Mouse (Mus musculus): ENCODE measurements at regions not wholly inside any gene's neighbourhood (a gene's known extent, or its start where the extent isn't known, plus 50 kb on each side); places are given as distances from the start of the nearest gene placed in this dataset.

- ATAC-seq (replicated peaks; ENCODE audit: low FRiP score) = no peak
- 82% methylated on average over 2 of the region's 2 CpGs for WGBS
Observed at GRCm38 (mm10) chr5:133643326-133643725, 456.2 kb upstream of the Castor2 start.

GRCm38 (mm10) chr5:133634481-133634880, 465.0 kb upstream of the Castor2 start:
- no peak overlapping the region for H3K9ac ChIP-seq (ENCODE audit: low read length)
- no peaks in the 10 kb centered on the region for H3K36me3 ChIP-seq (ENCODE audit: control insufficient read depth, insufficient read depth, low read length)
- H3K9me3 ChIP-seq (ENCODE audit: control insufficient read depth, low read length) = no peaks in the 10 kb centered on the region
- no peak overlapping the region for H3K27ac ChIP-seq (ENCODE audit: low read depth, low read length)
- H3K4me2 ChIP-seq (ENCODE audit: low read depth, low read length, severe bottlenecking) = no peak overlapping the region
- H3K4me3 ChIP-seq (ENCODE audit: low read depth, low read length) = no peak overlapping the region
- no peaks in the 10 kb centered on the region for H3K27me3 ChIP-seq (ENCODE audit: control insufficient read depth, insufficient read depth, low read length)
- whole genome bisulfite sequencing = 59% methylated on average over 5 of the region's 5 CpGs
- DNase-seq (ENCODE audit: low spot score) = no peak
- no peak for ATAC-seq (replicated peaks; ENCODE audit: low FRiP score)
- H3K4me1 ChIP-seq (replicated peaks; ENCODE audit: control insufficient read depth, insufficient read depth, low read length) = no peaks in the 10 kb centered on the region

More at GRCm38 (mm10) chr5:133643326-133643725, 456.2 kb upstream of the Castor2 start:
- Histone ChIP-seq H3K36me3 (ENCODE audit: control insufficient read depth, insufficient read depth, low read length) (no peaks in the 10 kb centered on the region), H3K27me3 (ENCODE audit: control insufficient read depth, insufficient read depth, low read length) (no peaks in the 10 kb centered on the region), H3K4me3 (ENCODE audit: low read depth, low read length) (no peak overlapping the region), H3K4me2 (ENCODE audit: low read depth, low read length, severe bottlenecking) (no peak overlapping the region), H3K4me1 (replicated peaks; ENCODE audit: control insufficient read depth, insufficient read depth, low read length) (no peaks in the 10 kb centered on the region), H3K9ac (ENCODE audit: low read length) (no peak overlapping the region), H3K27ac (ENCODE audit: low read depth, low read length) (no peak overlapping the region), H3K9me3 (ENCODE audit: control insufficient read depth, low read length) (no peaks in the 10 kb centered on the region; the same call in 1 of the 2 replicates)
- DNase-seq (ENCODE audit: low spot score) = no peak

- Histone ChIP-seq H3K9ac (ENCODE audit: low read length) (no peak overlapping the region), H3K36me3 (ENCODE audit: control insufficient read depth, insufficient read depth, low read length) (no peaks in the 10 kb centered on the region), H3K4me2 (ENCODE audit: low read depth, low read length, severe bottlenecking) (no peak overlapping the region), H3K27me3 (ENCODE audit: control insufficient read depth, insufficient read depth, low read length) (no peaks in the 10 kb centered on the region), H3K9me3 (ENCODE audit: control insufficient read depth, low read length) (no peaks in the 10 kb centered on the region), H3K4me1 (replicated peaks; ENCODE audit: control insufficient read depth, insufficient read depth, low read length) (no peaks in the 10 kb centered on the region), H3K4me3 (ENCODE audit: low read depth, low read length) (no peak overlapping the region), H3K27ac (ENCODE audit: low read depth, low read length) (no peak overlapping the region)
- ATAC-seq (replicated peaks; ENCODE audit: low FRiP score) (no peak; the same call in 1 of the 2 replicates), DNase-seq (ENCODE audit: low spot score) (no peak)
Observed at GRCm38 (mm10) chr5:133631812-133632211, 467.7 kb upstream of the Castor2 start.

- H3K4me2 ChIP-seq (ENCODE audit: low read depth, low read length, severe bottlenecking) = no peak overlapping the region
- DNase-seq (ENCODE audit: low spot score) (no peak), ATAC-seq (replicated peaks; ENCODE audit: low FRiP score) (no peak)
- no peaks in the 10 kb centered on the region for H3K36me3 ChIP-seq (ENCODE audit: control insufficient read depth, insufficient read depth, low read length)
- H3K9ac ChIP-seq (ENCODE audit: low read length) = no peak overlapping the region
- no peaks in the 10 kb centered on the region for H3K9me3 ChIP-seq (ENCODE audit: control insufficient read depth, low read length)
- H3K4me3 ChIP-seq (ENCODE audit: low read depth, low read length) = no peak overlapping the region
- H3K4me1 ChIP-seq (replicated peaks; ENCODE audit: control insufficient read depth, insufficient read depth, low read length) = no peaks in the 10 kb centered on the region
- H3K27me3 ChIP-seq (ENCODE audit: control insufficient read depth, insufficient read depth, low read length) = no peaks in the 10 kb centered on the region
- 91% methylated on average over 8 of the region's 8 CpGs for WGBS
- H3K27ac ChIP-seq (ENCODE audit: low read depth, low read length) = no peak overlapping the region
Observed at GRCm38 (mm10) chr5:133619347-133619746, 480.2 kb upstream of the Castor2 start.

GRCm38 (mm10) chr5:133601241-133601739, 498.2 kb upstream of the Castor2 start:
- no peaks in the 10 kb centered on the region for H3K9me3 ChIP-seq (ENCODE audit: control insufficient read depth, low read length)
- no peaks in the 10 kb centered on the region for H3K36me3 ChIP-seq (ENCODE audit: control insufficient read depth, insufficient read depth, low read length)
- ATAC-seq (replicated peaks; ENCODE audit: low FRiP score) (no peak), DNase-seq (ENCODE audit: low spot score) (no peak)
- 73% methylated on average over 8 of the region's 8 CpGs for WGBS
- no peak overlapping the region for H3K9ac ChIP-seq (ENCODE audit: low read length)
- no peak overlapping the region for H3K4me3 ChIP-seq (ENCODE audit: low read depth, low read length)
- H3K4me2 ChIP-seq (ENCODE audit: low read depth, low read length, severe bottlenecking) = no peak overlapping the region
- H3K27ac ChIP-seq (ENCODE audit: low read depth, low read length) = no peak overlapping the region
- no peaks in the 10 kb centered on the region; the same call in 1 of the 2 replicates for H3K4me1 ChIP-seq (replicated peaks; ENCODE audit: control insufficient read depth, insufficient read depth, low read length)
- no peaks in the 10 kb centered on the region for H3K27me3 ChIP-seq (ENCODE audit: control insufficient read depth, insufficient read depth, low read length)

- no peak overlapping the region for H3K4me2 ChIP-seq (ENCODE audit: low read depth, low read length, severe bottlenecking)
- H3K27me3 ChIP-seq (ENCODE audit: control insufficient read depth, insufficient read depth, low read length) = no peaks in the 10 kb centered on the region
- ATAC-seq (replicated peaks; ENCODE audit: low FRiP score) = no peak
- whole genome bisulfite sequencing = 49% methylated on average over 5 of the region's 5 CpGs
- no peak overlapping the region for H3K27ac ChIP-seq (ENCODE audit: low read depth, low read length)
- no peaks in the 10 kb centered on the region for H3K36me3 ChIP-seq (ENCODE audit: control insufficient read depth, insufficient read depth, low read length)
- H3K9ac ChIP-seq (ENCODE audit: low read length) = no peak overlapping the region
- H3K9me3 ChIP-seq (ENCODE audit: control insufficient read depth, low read length) = no peaks in the 10 kb centered on the region
- H3K4me1 ChIP-seq (replicated peaks; ENCODE audit: control insufficient read depth, insufficient read depth, low read length) = no peaks in the 10 kb centered on the region; the same call in 1 of the 2 replicates
- no peak overlapping the region for H3K4me3 ChIP-seq (ENCODE audit: low read depth, low read length)
- no peak for DNase-seq (ENCODE audit: low spot score)
Observed at GRCm38 (mm10) chr5:133600630-133601029, 498.9 kb upstream of the Castor2 start.

GRCm38 (mm10) chr5:133598105-133598504, 501.4 kb upstream of the Castor2 start:
- Histone ChIP-seq H3K27ac (ENCODE audit: low read depth, low read length) (no peak overlapping the region), H3K36me3 (ENCODE audit: control insufficient read depth, insufficient read depth, low read length) (no peaks in the 10 kb centered on the region), H3K4me2 (ENCODE audit: low read depth, low read length, severe bottlenecking) (no peak overlapping the region), H3K9me3 (ENCODE audit: control insufficient read depth, low read length) (no peaks in the 10 kb centered on the region), H3K4me3 (ENCODE audit: low read depth, low read length) (no peak overlapping the region), H3K4me1 (replicated peaks; ENCODE audit: control insufficient read depth, insufficient read depth, low read length) (no peaks in the 10 kb centered on the region; the same call in 1 of the 2 replicates), H3K9ac (ENCODE audit: low read length) (no peak overlapping the region), H3K27me3 (ENCODE audit: control insufficient read depth, insufficient read depth, low read length) (no peaks in the 10 kb centered on the region)
- 73% methylated on average over 3 of the region's 3 CpGs for WGBS
- ATAC-seq (replicated peaks; ENCODE audit: low FRiP score) (no peak), DNase-seq (ENCODE audit: low spot score) (no peak)

- Histone ChIP-seq H3K27me3 (ENCODE audit: control insufficient read depth, insufficient read depth, low read length) (no peaks in the 10 kb centered on the region), H3K9me3 (ENCODE audit: control insufficient read depth, low read length) (no peaks in the 10 kb centered on the region), H3K4me3 (ENCODE audit: low read depth, low read length) (no peak overlapping the region), H3K27ac (ENCODE audit: low read depth, low read length) (no peak overlapping the region), H3K4me1 (replicated peaks; ENCODE audit: control insufficient read depth, insufficient read depth, low read length) (no peaks in the 10 kb centered on the region), H3K4me2 (ENCODE audit: low read depth, low read length, severe bottlenecking) (no peak overlapping the region), H3K9ac (ENCODE audit: low read length) (no peak overlapping the region), H3K36me3 (ENCODE audit: control insufficient read depth, insufficient read depth, low read length) (no peaks in the 10 kb centered on the region)
- ATAC-seq (replicated peaks; ENCODE audit: low FRiP score) (no peak), DNase-seq (ENCODE audit: low spot score) (no peak)
Observed at GRCm38 (mm10) chr5:133586492-133586891, 513.0 kb upstream of the Castor2 start.

- H3K9ac ChIP-seq (ENCODE audit: low read length) = no peak overlapping the region
- no peak for ATAC-seq (replicated peaks; ENCODE audit: low FRiP score)
Observed at GRCm38 (mm10) chr5:133585181-133585580, 514.3 kb upstream of the Castor2 start.

More at GRCm38 (mm10) chr5:133585181-133585580, 514.3 kb upstream of the Castor2 start:
- Histone ChIP-seq H3K4me3 (ENCODE audit: low read depth, low read length) (no peak overlapping the region), H3K27ac (ENCODE audit: low read depth, low read length) (no peak overlapping the region), H3K36me3 (ENCODE audit: control insufficient read depth, insufficient read depth, low read length) (no peaks in the 10 kb centered on the region), H3K4me1 (replicated peaks; ENCODE audit: control insufficient read depth, insufficient read depth, low read length) (no peaks in the 10 kb centered on the region), H3K27me3 (ENCODE audit: control insufficient read depth, insufficient read depth, low read length) (no peaks in the 10 kb centered on the region), H3K4me2 (ENCODE audit: low read depth, low read length, severe bottlenecking) (no peak overlapping the region), H3K9me3 (ENCODE audit: control insufficient read depth, low read length) (no peaks in the 10 kb centered on the region)
- 35% methylated on average over 3 of the region's 3 CpGs for WGBS
- peak; percentile 63 for DNase-seq (ENCODE audit: low spot score)

Data from forebrain, embryonic 11.5 days (tissue).